Mouse (Mus musculus): ENCODE results near the gene Prpf19.

DNA sequence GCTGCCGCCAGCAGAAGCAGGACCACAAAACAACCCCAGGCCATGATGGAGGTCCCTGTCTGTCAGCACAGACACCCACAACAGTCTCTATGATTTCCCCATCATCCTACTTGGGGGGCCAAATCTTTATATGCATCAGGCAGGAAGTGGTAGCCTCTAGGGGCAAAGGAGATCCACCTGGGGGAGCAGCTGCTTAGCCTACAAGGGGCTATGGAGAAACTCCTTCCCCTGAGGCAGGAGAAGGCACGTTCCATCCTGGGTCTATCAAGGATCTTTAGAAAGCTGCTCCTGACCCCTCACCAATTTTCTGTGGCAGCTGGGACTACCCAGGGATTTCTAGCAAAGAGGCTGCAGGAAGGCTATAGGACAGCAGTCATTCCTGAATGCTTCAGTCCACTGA lies 25.5 kb downstream of the Prpf19 start, which contains the start of gene Zp1:
- TF ChIP-seq CTCF (IDR thresholded peaks at IDR 0.05; ENCODE audit: low read depth, low read length), result no peak
- TF ChIP-seq POLR2A (IDR thresholded peaks at IDR 0.05; ENCODE audit: borderline replicate concordance, low read depth, low read length), result no peak
